Mouse (Mus musculus) urinary bladder, postnatal 36 days (tissue): ENCODE results near the gene Vmn1r205.
"Not testable (repeated sequence)": the region's sequence is repeated elsewhere in the genome, so short reads cannot be mapped to it uniquely, and the experiment has no call there.

Source experiments
- DNase-seq, 2 experiments: peaks; one replicate each; pipeline ENCODE4 v3.0.0; 2022; ENCODE audit warnings: low spot score in 2 of 2, mixed read lengths in 1 of 2

The Vmn1r205 gene

DNA sequence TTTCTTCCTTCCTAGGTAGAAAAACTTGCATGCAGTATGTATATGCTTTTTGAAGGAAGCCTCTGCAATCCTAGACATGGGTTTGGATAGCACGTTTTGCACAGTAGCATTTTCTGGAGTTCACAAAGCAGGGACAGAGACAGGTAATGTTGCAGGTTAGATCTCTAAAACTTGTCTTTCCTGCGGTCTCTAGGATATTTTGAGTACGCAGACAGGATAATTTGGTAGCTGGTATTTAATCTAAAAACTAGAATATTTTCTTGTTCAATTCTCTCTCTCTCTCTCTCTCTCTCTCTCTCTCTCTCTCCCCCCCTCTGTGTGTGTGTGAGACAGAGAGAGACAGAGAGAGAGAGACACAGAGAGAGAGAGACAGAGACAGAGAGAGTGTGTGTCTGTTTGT, at the start of gene Vmn1r205:
Gene Vmn1r205 (minus strand): TSS at position 101 of the 400 bp plus-strand sequence.
- no peak for DNase-seq

DNA sequence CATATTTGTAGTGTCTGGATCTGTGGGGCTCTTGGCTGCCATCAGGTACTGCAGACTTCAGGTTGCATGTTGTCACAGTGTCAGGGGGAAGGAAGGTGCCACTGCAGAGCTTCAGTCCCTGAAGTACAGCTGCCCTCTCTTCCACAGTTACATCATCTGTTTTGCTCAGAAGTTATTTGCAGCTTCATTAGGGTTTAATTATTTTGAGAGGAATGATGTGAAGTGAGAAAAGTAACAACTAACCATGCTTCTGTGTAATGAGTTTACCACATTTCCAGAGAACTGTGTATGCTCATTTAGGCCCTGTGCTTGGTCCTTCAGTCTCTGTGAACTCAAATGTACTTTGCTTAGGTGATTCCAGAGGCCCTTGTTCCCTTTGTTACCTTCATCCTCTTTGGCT, 31.4 kb upstream of the Vmn1r205 start, which contains the start of gene Vmn1r206:
Gene Vmn1r206 (minus strand): TSS at position 101 of the 400 bp plus-strand sequence.
- not testable (repeated sequence) for DNase-seq

DNA sequence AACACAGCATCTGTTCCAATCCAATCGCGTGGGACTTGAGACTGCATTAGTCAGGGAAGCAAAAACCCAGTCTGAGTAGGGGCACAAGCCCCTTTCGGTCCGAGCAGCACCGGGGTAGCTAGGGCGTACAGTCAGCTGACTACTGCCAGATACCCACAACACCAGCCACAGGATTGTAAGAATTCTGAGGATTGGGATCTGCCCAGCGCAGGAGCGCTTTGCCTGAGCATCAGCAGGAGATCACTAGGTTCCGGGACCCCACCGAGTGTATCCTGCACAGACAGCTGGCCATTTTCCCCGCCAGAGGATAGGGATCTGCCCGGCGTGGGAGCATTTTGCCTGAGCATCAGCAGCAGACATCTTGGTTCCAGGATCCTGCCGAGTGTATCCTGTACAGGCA, 9.5 kb downstream of the Vmn1r205 start:
- not testable (repeated sequence) for DNase-seq

DNA sequence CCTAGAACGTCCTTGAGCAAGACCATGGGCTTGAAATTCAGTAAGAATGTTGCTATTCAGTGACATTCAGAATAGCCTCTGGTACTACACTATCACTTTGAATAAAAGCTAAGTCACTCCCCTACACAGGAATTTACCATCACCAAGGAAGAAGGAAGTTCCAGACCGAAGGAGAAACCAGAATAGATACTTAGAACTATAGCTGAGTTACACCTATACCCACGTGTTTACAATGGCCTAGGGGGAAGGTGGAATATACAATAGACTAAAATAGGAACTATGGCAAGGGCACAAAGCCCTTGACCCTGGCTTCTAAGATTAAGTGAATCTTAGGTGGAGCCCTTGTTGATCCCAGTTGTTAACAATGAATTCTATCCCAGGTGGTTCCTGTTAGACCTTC, 17.9 kb downstream of the Vmn1r205 start:
- not testable (repeated sequence) for DNase-seq

DNA sequence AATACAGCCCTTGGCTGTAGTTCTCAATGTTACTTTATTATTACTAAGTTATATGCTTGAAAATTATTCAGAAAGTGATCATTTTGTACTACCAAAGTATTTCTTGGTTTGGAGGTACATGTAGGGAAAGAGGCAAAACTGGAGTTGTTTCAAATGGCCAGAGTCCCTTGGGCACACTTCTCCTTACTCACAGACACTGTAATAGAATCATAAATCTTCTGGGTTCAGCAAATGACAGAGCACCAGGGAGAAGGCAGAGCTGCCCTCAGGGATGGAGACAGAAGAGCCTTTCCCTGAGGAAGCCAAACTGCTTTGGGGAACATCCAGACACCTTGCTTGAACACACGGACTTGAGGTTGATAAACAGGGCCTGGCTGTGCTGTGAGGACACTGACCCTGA, 39.9 kb downstream of the Vmn1r205 start, which contains the start of gene Vmn1r204:
Gene Vmn1r204 (plus strand): TSS at position 301 of the 400 bp plus-strand sequence.
- DNase-seq: not testable (repeated sequence)
